Mouse (Mus musculus) E14TG2a.4 (cell line): ENCODE results near the gene Atp1b2.

Source experiments
- H3K27me3 ChIP-seq: 2 replicates; pipeline ENCODE4 v1.6.1; 2014; ENCODE audit warnings: low read length, control low read depth; ENCODE audit not compliant: insufficient read depth
- H3K36me3 ChIP-seq: 2 replicates; pipeline ENCODE4 v1.6.1; 2014; ENCODE audit warnings: low read length, control low read depth; ENCODE audit not compliant: insufficient read depth
- H3K4me1 ChIP-seq: replicated peaks from 2 replicates; pipeline ENCODE4 v1.6.1; 2014; ENCODE audit warnings: low read depth, low read length, control low read depth
- H3K4me3 ChIP-seq: replicated peaks from 2 replicates; pipeline ENCODE4 v1.5.1; 2014; ENCODE audit warnings: mild to moderate bottlenecking, low read length
- H3K9me3 ChIP-seq: 2 replicates; pipeline ENCODE4 v1.6.1; 2014; ENCODE audit warnings: low read length, control low read depth
- CTCF ChIP-seq: conservative IDR thresholded peaks from 2 replicates; pipeline ENCODE4 v1.5.1; 2014; ENCODE audit warnings: low read length
- NANOG ChIP-seq: IDR thresholded peaks from 2 replicates; pipeline ENCODE4 v1.6.1; 2014; ENCODE audit warnings: borderline replicate concordance, low read length, mixed read lengths
- POU5F1 ChIP-seq: IDR thresholded peaks from 2 replicates; pipeline ENCODE4 v1.6.1; 2014; ENCODE audit warnings: low read length, borderline replicate concordance

Atp1b2 gene

GRCm38 (mm10) chr11:69580572-69581146, 25.1 kb downstream of the Atp1b2 start:
- H3K4me1 ChIP-seq: peaks cover 71% of the 10 kb centered on the region
- H3K9me3 ChIP-seq: no peaks in the 10 kb centered on the region
- no peak for TF ChIP-seq NANOG
- no peaks in the 10 kb centered on the region for H3K27me3 ChIP-seq
- H3K36me3 ChIP-seq: peaks cover 60% of the 10 kb centered on the region
- peak overlapping the region; percentile 98 for H3K4me3 ChIP-seq

DNA sequence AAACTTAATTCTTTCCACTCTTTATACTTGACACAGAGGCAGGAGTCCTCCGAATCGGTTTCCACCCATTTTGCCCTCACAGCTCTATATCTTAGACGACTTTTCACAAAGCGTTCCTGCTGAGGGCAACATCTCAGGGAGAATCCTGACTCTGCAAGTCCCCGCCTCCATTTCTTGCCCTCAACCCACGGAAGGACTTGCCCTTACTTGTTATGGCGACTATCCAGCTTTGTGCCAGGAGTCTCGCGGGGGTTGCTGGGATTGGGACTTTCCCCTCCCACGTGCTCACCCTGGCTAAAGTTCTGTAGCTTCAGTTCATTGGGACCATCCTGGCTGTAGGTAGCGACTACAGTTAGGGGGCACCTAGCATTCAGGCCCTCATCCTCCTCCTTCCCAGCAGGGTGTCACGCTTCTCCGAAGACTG, 25.6 kb downstream of the Atp1b2 start, which contains the start of the genes Wrap53 and Trp53:
Wrap53 (minus strand) TSS at position 165 of the 424 bp plus-strand sequence.
Trp53 (plus strand) TSS at position 269 of the 424 bp plus-strand sequence.
- Histone ChIP-seq H3K27me3 (no peaks in the 10 kb centered on the region), H3K36me3 (peaks cover 60% of the 10 kb centered on the region), H3K9me3 (no peaks in the 10 kb centered on the region), H3K4me3 (peak within 1 kb of the TSS; percentile 99), H3K4me1 (peaks cover 71% of the 10 kb centered on the region)
- no peak for TF ChIP-seq POU5F1
- no peak for TF ChIP-seq CTCF
- TF ChIP-seq NANOG: no peak

DNA sequence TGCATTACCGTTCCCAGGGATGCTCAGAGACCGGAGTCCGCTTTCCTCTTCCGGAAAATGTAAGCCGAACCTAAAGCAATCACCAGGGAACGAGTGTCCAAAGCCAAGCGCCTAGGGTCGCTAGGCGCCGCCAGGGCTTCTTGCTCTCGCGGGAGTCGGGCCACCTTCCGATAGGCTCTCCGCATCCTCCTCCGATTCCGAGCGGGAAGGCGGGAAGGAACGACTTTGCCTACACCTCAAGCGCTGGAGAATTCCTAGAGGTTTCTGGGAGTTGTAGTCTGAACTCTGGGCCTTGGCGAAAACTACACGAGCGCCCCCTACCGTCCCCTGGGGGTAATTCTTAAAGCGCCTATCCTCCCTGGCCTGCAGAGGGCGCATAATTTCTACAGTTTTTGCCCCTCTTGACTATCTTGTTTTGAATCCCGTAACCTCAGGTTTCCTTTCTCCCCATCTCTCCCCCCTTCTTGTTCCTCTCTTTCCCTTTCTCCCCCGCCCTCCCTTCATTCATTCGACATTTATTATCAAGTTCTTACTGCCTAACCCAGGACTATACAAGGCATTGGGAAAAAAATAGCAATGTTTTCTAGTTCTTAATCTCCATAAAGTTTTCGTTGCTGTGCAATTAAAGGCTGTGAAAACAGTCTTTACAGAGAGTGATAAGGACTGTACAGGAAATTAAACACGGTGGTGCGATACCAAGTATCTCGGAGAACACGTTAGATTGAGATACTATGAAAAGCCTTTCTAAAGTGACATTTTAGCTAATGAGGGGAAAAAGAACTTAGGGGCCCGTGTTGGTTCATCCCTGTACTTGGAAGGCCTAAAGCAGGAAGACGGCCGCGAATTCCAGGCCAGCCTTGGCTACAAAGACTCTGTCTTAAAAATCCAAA, 26.4 kb downstream of the Atp1b2 start:
- no peaks in the 10 kb centered on the region for H3K9me3 ChIP-seq
- H3K36me3 ChIP-seq: peaks cover 60% of the 10 kb centered on the region
- no peaks in the 10 kb centered on the region for H3K27me3 ChIP-seq
- peak overlapping the region; percentile 99 for H3K4me3 ChIP-seq
- peak; percentile 99 for TF ChIP-seq CTCF
- TF ChIP-seq POU5F1: no peak
- H3K4me1 ChIP-seq: peaks cover 71% of the 10 kb centered on the region

GRCm38 (mm10) chr11:69578301-69578700, 27.4 kb downstream of the Atp1b2 start:
- Histone ChIP-seq H3K4me3 (peak overlapping the region; percentile 99), H3K9me3 (no peaks in the 10 kb centered on the region), H3K27me3 (no peaks in the 10 kb centered on the region), H3K4me1 (peaks cover 69% of the 10 kb centered on the region), H3K36me3 (peaks cover 60% of the 10 kb centered on the region)
- TF ChIP-seq POU5F1 (no peak), CTCF (no peak), NANOG (no peak)

GRCm38 (mm10) chr11:69576307-69576706, 29.4 kb downstream of the Atp1b2 start:
- Histone ChIP-seq H3K4me3 (no peak overlapping the region), H3K27me3 (no peaks in the 10 kb centered on the region), H3K9me3 (no peaks in the 10 kb centered on the region), H3K36me3 (peaks cover 68% of the 10 kb centered on the region), H3K4me1 (peaks cover 77% of the 10 kb centered on the region)
- TF ChIP-seq NANOG (no peak), POU5F1 (no peak), CTCF (no peak)

DNA sequence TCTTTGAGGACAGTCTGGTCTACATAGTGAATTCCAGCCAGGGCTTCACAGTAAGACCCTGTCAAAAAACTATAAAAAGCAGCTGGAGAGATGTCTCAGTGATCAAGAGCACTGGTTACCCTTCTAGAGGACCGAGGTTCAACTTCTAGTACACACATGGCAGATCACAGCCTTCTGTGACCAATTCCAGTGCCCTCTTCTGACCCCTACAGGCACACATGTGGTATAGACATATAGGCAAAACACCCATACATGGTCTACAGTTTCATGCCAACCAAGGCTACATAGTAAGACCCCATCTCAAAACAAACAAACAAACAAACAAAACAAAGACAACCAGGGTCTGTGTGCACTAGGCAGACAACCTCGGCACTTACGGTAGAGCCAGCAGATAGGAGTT, 30.5 kb downstream of the Atp1b2 start:
- H3K4me1 ChIP-seq: peaks cover 87% of the 10 kb centered on the region

GRCm38 (mm10) chr11:69565131-69565530, 40.6 kb downstream of the Atp1b2 start:
- H3K4me3 ChIP-seq: no peak overlapping the region
- no peaks in the 10 kb centered on the region for H3K9me3 ChIP-seq
- H3K4me1 ChIP-seq: peaks cover 95% of the 10 kb centered on the region
- H3K27me3 ChIP-seq: no peaks in the 10 kb centered on the region
- TF ChIP-seq POU5F1: no peak
- TF ChIP-seq CTCF: no peak
- TF ChIP-seq NANOG: no peak
- H3K36me3 ChIP-seq: peaks cover 73% of the 10 kb centered on the region

More for the DNA sequence above, 30.5 kb downstream of the Atp1b2 start:
- H3K4me3 ChIP-seq: no peak overlapping the region
- TF ChIP-seq POU5F1: no peak
- TF ChIP-seq NANOG: no peak
- TF ChIP-seq CTCF: peak; percentile 55
- H3K27me3 ChIP-seq: no peaks in the 10 kb centered on the region
- H3K9me3 ChIP-seq: no peaks in the 10 kb centered on the region
- H3K36me3 ChIP-seq: peaks cover 79% of the 10 kb centered on the region

GRCm38 (mm10) chr11:69564391-69564790, 41.4 kb downstream of the Atp1b2 start:
- H3K36me3 ChIP-seq: peaks cover 66% of the 10 kb centered on the region
- TF ChIP-seq NANOG: peak; percentile 88
- TF ChIP-seq POU5F1: no peak
- no peaks in the 10 kb centered on the region for H3K9me3 ChIP-seq

GRCm38 (mm10) chr11:69563373-69563772, 42.4 kb downstream of the Atp1b2 start:
- no peak for TF ChIP-seq NANOG
- TF ChIP-seq POU5F1: no peak
- TF ChIP-seq CTCF: no peak
- Histone ChIP-seq H3K27me3 (peaks cover 17% of the 10 kb centered on the region), H3K4me3 (peak overlapping the region; percentile 78), H3K9me3 (no peaks in the 10 kb centered on the region), H3K36me3 (peaks cover 57% of the 10 kb centered on the region), H3K4me1 (peaks cover 94% of the 10 kb centered on the region)

More at GRCm38 (mm10) chr11:69564391-69564790, 41.4 kb downstream of the Atp1b2 start:
- Histone ChIP-seq H3K27me3 (peaks cover 7% of the 10 kb centered on the region), H3K4me1 (peaks cover 92% of the 10 kb centered on the region), H3K4me3 (peak overlapping the region; percentile 48; the same call in 1 of the 2 replicates)
